Mouse (Mus musculus): ENCODE results near the gene Rbm47. TPM values are rescaled to one million over a fixed set of nuclear protein-coding genes. Genes with fewer than 3 reads are reported as not detected.
A peak's percentile ranks its signal among the peaks of the same experiment; 100 is the strongest.

The Rbm47 gene
- polyA plus RNA-seq, 1 experiment, result 0.05 TPM

- no peaks in the 10 kb centered on the region for H3K4me1 ChIP-seq (ENCODE audit: control insufficient read depth)
- no peaks in the 10 kb centered on the region for H3K36me3 ChIP-seq (ENCODE audit: control insufficient read depth)
- H3K4me3 ChIP-seq (replicated peaks), result no peak overlapping the region
- TF ChIP-seq GATA1 (IDR thresholded peaks at IDR 0.05; ENCODE audit: low read length) (no peak), TAL1 (IDR thresholded peaks at IDR 0.05; ENCODE audit: low read length) (no peak)
- no peaks in the 10 kb centered on the region for H3K27me3 ChIP-seq (ENCODE audit: control insufficient read depth)
- H3K9me3 ChIP-seq (ENCODE audit: control insufficient read depth, low read length), result no peaks in the 10 kb centered on the region
Measured at GRCm38 (mm10) chr5:66168462-66169098, 4.3 kb downstream of the Rbm47 start.

GRCm38 (mm10) chr5:66166931-66167330 is 6.0 kb downstream of the Rbm47 start:
- Histone ChIP-seq H3K27me3 (ENCODE audit: control insufficient read depth) (no peaks in the 10 kb centered on the region), H3K36me3 (ENCODE audit: control insufficient read depth) (no peaks in the 10 kb centered on the region), H3K4me1 (ENCODE audit: control insufficient read depth) (no peaks in the 10 kb centered on the region), H3K4me3 (replicated peaks) (no peak overlapping the region), H3K9me3 (ENCODE audit: control insufficient read depth, low read length) (no peaks in the 10 kb centered on the region)
- no peak for TF ChIP-seq TAL1 (IDR thresholded peaks at IDR 0.05; ENCODE audit: low read length)
- no peak for TF ChIP-seq GATA1 (IDR thresholded peaks at IDR 0.05; ENCODE audit: low read length)

DNA sequence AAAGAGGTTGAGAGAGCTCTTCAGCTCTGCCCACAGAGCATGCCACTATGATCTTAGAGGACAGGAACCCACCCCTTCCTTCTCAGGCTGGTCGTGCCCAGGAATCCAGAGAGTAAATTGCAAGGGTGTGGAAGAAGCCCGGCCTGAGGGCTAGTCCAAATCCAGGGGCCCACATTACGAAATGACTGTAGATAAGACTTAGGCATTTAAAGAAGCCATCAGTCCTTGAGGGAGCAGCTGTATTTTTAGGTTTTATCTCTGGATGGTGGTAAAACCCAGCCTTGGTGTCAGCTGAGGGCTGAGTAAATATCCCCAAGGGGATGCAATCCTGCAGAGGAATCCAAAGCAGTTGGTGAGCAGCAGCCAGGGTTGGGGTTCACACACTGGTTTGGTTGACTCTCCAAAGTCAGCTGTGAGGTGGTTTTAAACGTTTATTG is 6.7 kb downstream of the Rbm47 start:
- Histone ChIP-seq H3K4me3 (replicated peaks) (no peak overlapping the region), H3K36me3 (ENCODE audit: control insufficient read depth) (no peaks in the 10 kb centered on the region), H3K27me3 (ENCODE audit: control insufficient read depth) (no peaks in the 10 kb centered on the region), H3K9me3 (ENCODE audit: control insufficient read depth, low read length) (no peaks in the 10 kb centered on the region), H3K4me1 (ENCODE audit: control insufficient read depth) (no peaks in the 10 kb centered on the region)
- TF ChIP-seq GATA1 (IDR thresholded peaks at IDR 0.05; ENCODE audit: low read length) (no peak), TAL1 (IDR thresholded peaks at IDR 0.05; ENCODE audit: low read length) (no peak)

DNA sequence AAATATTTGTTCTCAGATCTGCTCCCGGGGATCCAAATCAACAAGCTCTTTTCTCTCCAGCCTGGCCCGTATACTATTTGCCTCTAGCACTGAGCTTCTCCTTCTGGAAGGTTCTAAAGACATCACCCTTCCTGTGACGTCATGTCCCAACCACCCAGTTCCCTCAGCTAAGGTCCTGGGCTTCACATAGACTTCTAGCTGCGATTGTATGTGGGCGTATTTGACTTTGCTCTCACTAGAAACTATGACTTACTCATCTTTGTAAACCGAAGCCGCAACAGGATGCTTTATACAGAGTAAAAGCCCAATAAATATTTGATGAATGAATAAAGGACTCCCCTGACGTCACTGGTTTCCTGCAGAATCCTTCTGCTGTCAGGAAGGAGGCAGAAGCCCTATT is 7.2 kb downstream of the Rbm47 start:
- no peaks in the 10 kb centered on the region for H3K9me3 ChIP-seq (ENCODE audit: control insufficient read depth, low read length)
- H3K36me3 ChIP-seq (ENCODE audit: control insufficient read depth), result no peaks in the 10 kb centered on the region
- H3K4me3 ChIP-seq (replicated peaks), result no peak overlapping the region
- H3K4me1 ChIP-seq (ENCODE audit: control insufficient read depth), result no peaks in the 10 kb centered on the region
- TF ChIP-seq TAL1 (IDR thresholded peaks at IDR 0.05; ENCODE audit: low read length) (no peak), GATA1 (IDR thresholded peaks at IDR 0.05; ENCODE audit: low read length) (no peak)
- no peaks in the 10 kb centered on the region for H3K27me3 ChIP-seq (ENCODE audit: control insufficient read depth)

DNA sequence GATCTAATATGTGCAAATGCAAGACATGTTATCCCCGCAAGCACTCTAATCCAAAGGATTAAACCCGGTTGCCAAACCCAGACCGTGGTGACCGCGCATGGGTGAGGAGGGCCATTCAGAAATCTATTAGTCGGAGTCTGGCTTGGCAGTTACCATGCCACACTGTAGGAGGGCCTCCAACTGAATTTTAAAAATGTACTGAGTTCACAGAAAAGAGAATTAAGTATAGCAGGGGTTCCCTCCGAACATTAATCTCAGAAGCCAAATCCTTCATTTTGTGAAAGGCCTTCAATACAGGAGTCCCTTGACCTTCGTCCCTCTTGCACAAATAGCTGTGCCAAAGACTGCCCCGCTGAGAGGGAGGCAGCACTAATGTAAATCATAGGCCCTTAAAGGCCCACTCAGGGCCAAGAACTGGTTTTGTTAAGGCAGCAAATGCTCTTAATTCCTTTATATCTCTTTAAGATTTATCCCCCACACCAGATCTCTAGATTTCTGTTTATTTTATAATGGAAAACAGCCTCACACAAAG is 16.4 kb downstream of the Rbm47 start:
- TF ChIP-seq GATA1 (IDR thresholded peaks at IDR 0.05; ENCODE audit: low read length) (no peak), TAL1 (IDR thresholded peaks at IDR 0.05; ENCODE audit: low read length) (no peak)
- Histone ChIP-seq H3K4me3 (replicated peaks) (no peak overlapping the region), H3K36me3 (ENCODE audit: control insufficient read depth) (no peaks in the 10 kb centered on the region), H3K9me3 (ENCODE audit: control insufficient read depth, low read length) (no peaks in the 10 kb centered on the region), H3K4me1 (ENCODE audit: control insufficient read depth) (no peaks in the 10 kb centered on the region), H3K27me3 (ENCODE audit: control insufficient read depth) (peaks cover 20% of the 10 kb centered on the region)

- Histone ChIP-seq H3K27me3 (ENCODE audit: control insufficient read depth) (peaks cover 39% of the 10 kb centered on the region), H3K36me3 (ENCODE audit: control insufficient read depth) (no peaks in the 10 kb centered on the region), H3K4me3 (replicated peaks) (no peak overlapping the region), H3K4me1 (ENCODE audit: control insufficient read depth) (no peaks in the 10 kb centered on the region), H3K9me3 (ENCODE audit: control insufficient read depth, low read length) (no peaks in the 10 kb centered on the region)
- TF ChIP-seq GATA1 (IDR thresholded peaks at IDR 0.05; ENCODE audit: low read length) (no peak), TAL1 (IDR thresholded peaks at IDR 0.05; ENCODE audit: low read length) (no peak)
Measured at GRCm38 (mm10) chr5:66154616-66155015, 18.3 kb downstream of the Rbm47 start.

- Histone ChIP-seq H3K27me3 (ENCODE audit: control insufficient read depth) (peaks cover 50% of the 10 kb centered on the region), H3K4me1 (ENCODE audit: control insufficient read depth) (no peaks in the 10 kb centered on the region), H3K9me3 (ENCODE audit: control insufficient read depth, low read length) (no peaks in the 10 kb centered on the region), H3K36me3 (ENCODE audit: control insufficient read depth) (no peaks in the 10 kb centered on the region), H3K4me3 (replicated peaks) (no peak overlapping the region)
- TF ChIP-seq GATA1 (IDR thresholded peaks at IDR 0.05; ENCODE audit: low read length) (no peak), TAL1 (IDR thresholded peaks at IDR 0.05; ENCODE audit: low read length) (no peak)
Measured at GRCm38 (mm10) chr5:66153486-66153885, 19.4 kb downstream of the Rbm47 start.

GRCm38 (mm10) chr5:66151301-66152188 is 21.4 kb downstream of the Rbm47 start:
- Histone ChIP-seq H3K4me3 (replicated peaks) (peak overlapping the region; percentile 43), H3K4me1 (ENCODE audit: control insufficient read depth) (no peaks in the 10 kb centered on the region), H3K36me3 (ENCODE audit: control insufficient read depth) (no peaks in the 10 kb centered on the region), H3K27me3 (ENCODE audit: control insufficient read depth) (peaks cover 52% of the 10 kb centered on the region), H3K9me3 (ENCODE audit: control insufficient read depth, low read length) (no peaks in the 10 kb centered on the region)
- TF ChIP-seq TAL1 (IDR thresholded peaks at IDR 0.05; ENCODE audit: low read length) (no peak), GATA1 (IDR thresholded peaks at IDR 0.05; ENCODE audit: low read length) (no peak)

GRCm38 (mm10) chr5:66150706-66151300 is 22.1 kb downstream of the Rbm47 start:
- peaks cover 52% of the 10 kb centered on the region for H3K27me3 ChIP-seq (ENCODE audit: control insufficient read depth)
- no peaks in the 10 kb centered on the region for H3K9me3 ChIP-seq (ENCODE audit: control insufficient read depth, low read length)
- TF ChIP-seq GATA1 (IDR thresholded peaks at IDR 0.05; ENCODE audit: low read length) (no peak), TAL1 (IDR thresholded peaks at IDR 0.05; ENCODE audit: low read length) (no peak)
- H3K36me3 ChIP-seq (ENCODE audit: control insufficient read depth), result no peaks in the 10 kb centered on the region
- peak overlapping the region; percentile 43 for H3K4me3 ChIP-seq (replicated peaks)
- no peaks in the 10 kb centered on the region for H3K4me1 ChIP-seq (ENCODE audit: control insufficient read depth)
